Mouse (Mus musculus): ENCODE results near the gene Rpl15. TPM values are rescaled to one million over a fixed set of nuclear protein-coding genes. Genes with fewer than 3 reads are reported as not detected.

Rpl15 gene
- 206 TPM for polyA plus RNA-seq (2014; fragmentation: Illumina TruSeq; extraction: RNeasy Lipid Tissue Mini Kit (QIAGEN cat#74804); ENCODE audit: low read depth, low replicate concordance)

GRCm38 (mm10) chr14:18270529-18271441 is at the start of gene Rpl15, which contains the start of gene Nkiras1:
Rpl15 (minus strand) TSS chr14:18271391.
Nkiras1 (plus strand) TSS chr14:18271136.

GRCm38 (mm10) chr14:18238750-18239731 is 32.1 kb downstream of the Rpl15 start, which contains the start of gene Nr1d2:
Nr1d2 (minus strand) TSS chr14:18239127.

Other genes with a start within 250 kb of the Rpl15 start
- gene Nr1d2, start 32.3 kb downstream of the Rpl15 start, polyA plus RNA-seq (2014; fragmentation: Illumina TruSeq; extraction: RNeasy Lipid Tissue Mini Kit (QIAGEN cat#74804); ENCODE audit: low read depth, low replicate concordance): 79.4 TPM
- 35.7 TPM for gene Nkiras1, start 255 bp downstream of the Rpl15 start, polyA plus RNA-seq (2014; fragmentation: Illumina TruSeq; extraction: RNeasy Lipid Tissue Mini Kit (QIAGEN cat#74804); ENCODE audit: low read depth, low replicate concordance)
- gene Ube2e1, start 60.5 kb upstream of the Rpl15 start, polyA plus RNA-seq (2014; fragmentation: Illumina TruSeq; extraction: RNeasy Lipid Tissue Mini Kit (QIAGEN cat#74804); ENCODE audit: low read depth, low replicate concordance): 259 TPM

All from kidney, adult 10 weeks (tissue).